Mouse (Mus musculus) limb, embryonic 12.5 days (tissue): ENCODE data around the gene Ankrd23. TPM values are rescaled to one million over a fixed set of nuclear protein-coding genes. Genes with fewer than 3 reads are reported as not detected.

Experiments
- ATAC-seq: fragments of 200-750 bp; cut with Nextera tagmentation; 2 replicates; pipeline ENCODE4 v1.8.0; 2017; ENCODE audit warnings: low read depth, moderate TSS enrichment; ENCODE audit not compliant: insufficient number of reproducible peaks, insufficient read depth, low FRiP score, low TSS enrichment
- H3K27ac ChIP-seq: fragments of 300-500 bp; sonication (generic); 2 replicates; pipeline ENCODE4 v1.5.1; 2016; ENCODE audit warnings: mild to moderate bottlenecking, moderate library complexity
- H3K27me3 ChIP-seq: fragments of 300-500 bp; sonication (generic); 2 replicates; pipeline ENCODE4 v1.6.1; 2016; ENCODE audit warnings: mild to moderate bottlenecking, moderate library complexity
- H3K36me3 ChIP-seq: fragments of 300-500 bp; sonication (generic); 2 replicates; pipeline ENCODE4 v1.6.1; 2016; ENCODE audit warnings: mild to moderate bottlenecking, moderate library complexity
- H3K4me1 ChIP-seq: fragments of 300-500 bp; sonication (generic); replicated peaks from 2 replicates; pipeline ENCODE4 v1.6.1; 2016
- H3K4me2 ChIP-seq: fragments of 300-500 bp; sonication (generic); 2 replicates; pipeline ENCODE4 v1.6.1; 2016; ENCODE audit warnings: mild to moderate bottlenecking, moderate library complexity
- H3K4me3 ChIP-seq: fragments of 300-500 bp; sonication (generic); replicated peaks from 2 replicates; pipeline ENCODE4 v1.5.1; 2016; ENCODE audit warnings: mild to moderate bottlenecking
- H3K9ac ChIP-seq: fragments of 300-500 bp; sonication (generic); replicated peaks from 2 replicates; pipeline ENCODE4 v1.6.1; 2016; ENCODE audit warnings: mild to moderate bottlenecking, moderate library complexity
- H3K9me3 ChIP-seq: fragments of 300-500 bp; sonication (generic); 2 replicates; pipeline ENCODE4 v1.6.1; 2016; ENCODE audit warnings: mild to moderate bottlenecking, moderate library complexity
- WGBS: fragments of 180-500 bp; shearing (Covaris S2); methylation state at CpG from one replicate; pipeline ENCODE4 v1.1.7; 2016; 5-methylcytosine and 5-hydroxymethylcytosine counted together
- polyA plus RNA-seq: library from polyadenylated mRNA; unstranded; fragments of >200 nt; fragmentation: Nextera tagmentation; extraction: Ambion mirVana; gene quantifications from 2 replicates; pipeline ENCODE4 v1.2.1, GENCODE M21; 2016

Ankrd23 gene
- polyA plus RNA-seq, 1 experiment from 2014 or later, result 19.0 TPM

GRCm38 (mm10) chr1:36573524-36573923 is 36.8 kb upstream of the Ankrd23 start:
- Histone ChIP-seq H3K9me3 (no peaks in the 10 kb centered on the region), H3K27ac (no peak overlapping the region), H3K4me1 (peaks cover 64% of the 10 kb centered on the region), H3K4me3 (no peak overlapping the region), H3K9ac (no peak overlapping the region), H3K27me3 (no peaks in the 10 kb centered on the region), H3K4me2 (no peak overlapping the region), H3K36me3 (no peaks in the 10 kb centered on the region)
- ATAC-seq, result no peak
- WGBS, result 76% methylated on average over 8 of the region's 8 CpGs

DNA sequence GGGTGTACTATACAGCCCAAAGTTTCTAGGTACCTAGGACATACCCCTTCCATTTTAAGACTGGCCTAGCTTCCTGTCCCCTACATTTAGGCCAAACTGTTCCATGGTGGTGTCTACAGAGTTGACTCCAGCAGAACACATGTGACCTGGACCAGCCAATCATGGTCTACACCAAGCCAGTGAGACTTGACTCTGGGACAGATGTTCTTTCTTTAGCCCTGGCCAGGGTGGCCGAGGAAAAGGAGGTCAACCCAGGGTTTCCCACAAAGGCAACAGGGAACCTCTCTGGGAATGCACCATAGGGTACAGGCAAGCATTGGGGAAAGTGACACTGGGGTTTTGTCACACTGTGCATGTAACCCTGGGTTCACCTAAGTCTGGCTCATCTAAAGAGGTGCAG is 36.0 kb upstream of the Ankrd23 start:
- 54% methylated on average over 1 of the region's 1 CpGs for WGBS
- no peak for ATAC-seq
- H3K4me1 ChIP-seq, result peaks cover 72% of the 10 kb centered on the region
- H3K9ac ChIP-seq, result no peak overlapping the region
- no peak overlapping the region for H3K4me2 ChIP-seq
- no peaks in the 10 kb centered on the region for H3K9me3 ChIP-seq
- H3K27me3 ChIP-seq, result no peaks in the 10 kb centered on the region
- H3K36me3 ChIP-seq, result no peaks in the 10 kb centered on the region
- no peak overlapping the region for H3K4me3 ChIP-seq
- no peak overlapping the region for H3K27ac ChIP-seq

DNA sequence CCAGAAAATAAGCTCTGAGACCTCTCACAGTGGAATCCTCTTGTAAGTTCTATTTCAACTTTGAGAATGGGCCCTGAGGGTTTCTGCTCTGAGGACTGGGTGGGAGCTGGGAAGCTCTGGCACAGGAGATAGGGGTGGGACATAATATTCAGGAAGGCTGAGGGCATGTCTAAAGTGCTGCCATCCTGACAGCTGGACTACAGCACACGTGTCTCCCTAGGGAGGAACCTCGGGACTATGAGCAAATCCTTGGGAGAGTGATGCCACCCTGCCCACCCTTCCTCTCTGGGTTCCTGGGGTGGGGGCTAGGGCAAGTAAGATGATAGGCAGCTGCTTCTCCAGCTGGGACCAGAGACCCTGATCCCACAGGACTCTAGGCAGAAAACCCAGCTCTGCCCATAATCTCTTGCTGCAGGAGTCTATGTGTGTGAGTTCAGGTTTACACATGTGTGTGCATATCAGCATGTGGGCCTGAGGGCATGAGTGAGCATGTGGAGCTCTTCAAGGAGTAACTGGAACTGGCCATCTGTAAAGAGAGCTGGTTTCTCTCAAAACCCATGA is 35.5 kb upstream of the Ankrd23 start:
- H3K36me3 ChIP-seq, result no peaks in the 10 kb centered on the region
- H3K27me3 ChIP-seq, result no peaks in the 10 kb centered on the region
- 0 out of 2 replicates have a peak overlapping the region, but pooled peaks have one; percentile 23 for H3K27ac ChIP-seq
- no peak overlapping the region for H3K4me3 ChIP-seq
- H3K9me3 ChIP-seq, result no peaks in the 10 kb centered on the region
- H3K4me2 ChIP-seq, result no peak overlapping the region
- WGBS, result 80% methylated on average over 2 of the region's 2 CpGs
- H3K4me1 ChIP-seq, result peaks cover 72% of the 10 kb centered on the region
- H3K9ac ChIP-seq, result no peak overlapping the region
- ATAC-seq, result no peak

GRCm38 (mm10) chr1:36571627-36572026 is 34.9 kb upstream of the Ankrd23 start:
- no peak overlapping the region for H3K9ac ChIP-seq
- H3K4me3 ChIP-seq, result no peak overlapping the region
- no peaks in the 10 kb centered on the region for H3K9me3 ChIP-seq
- no peaks in the 10 kb centered on the region for H3K36me3 ChIP-seq
- no peaks in the 10 kb centered on the region for H3K27me3 ChIP-seq
- no peak overlapping the region for H3K4me2 ChIP-seq
- H3K4me1 ChIP-seq, result peaks cover 72% of the 10 kb centered on the region
- 39% methylated on average over 6 of the region's 6 CpGs for WGBS
- H3K27ac ChIP-seq, result 0 out of 2 replicates have a peak overlapping the region, but pooled peaks have one; percentile 23
- ATAC-seq, result no peak

GRCm38 (mm10) chr1:36570320-36570719 is 33.6 kb upstream of the Ankrd23 start:
- Histone ChIP-seq H3K36me3 (no peaks in the 10 kb centered on the region), H3K9me3 (no peaks in the 10 kb centered on the region), H3K9ac (no peak overlapping the region), H3K4me2 (no peak overlapping the region), H3K27ac (no peak overlapping the region), H3K4me1 (peaks cover 68% of the 10 kb centered on the region), H3K4me3 (no peak overlapping the region), H3K27me3 (no peaks in the 10 kb centered on the region)
- no peak for ATAC-seq
- 89% methylated on average over 5 of the region's 5 CpGs for WGBS

DNA sequence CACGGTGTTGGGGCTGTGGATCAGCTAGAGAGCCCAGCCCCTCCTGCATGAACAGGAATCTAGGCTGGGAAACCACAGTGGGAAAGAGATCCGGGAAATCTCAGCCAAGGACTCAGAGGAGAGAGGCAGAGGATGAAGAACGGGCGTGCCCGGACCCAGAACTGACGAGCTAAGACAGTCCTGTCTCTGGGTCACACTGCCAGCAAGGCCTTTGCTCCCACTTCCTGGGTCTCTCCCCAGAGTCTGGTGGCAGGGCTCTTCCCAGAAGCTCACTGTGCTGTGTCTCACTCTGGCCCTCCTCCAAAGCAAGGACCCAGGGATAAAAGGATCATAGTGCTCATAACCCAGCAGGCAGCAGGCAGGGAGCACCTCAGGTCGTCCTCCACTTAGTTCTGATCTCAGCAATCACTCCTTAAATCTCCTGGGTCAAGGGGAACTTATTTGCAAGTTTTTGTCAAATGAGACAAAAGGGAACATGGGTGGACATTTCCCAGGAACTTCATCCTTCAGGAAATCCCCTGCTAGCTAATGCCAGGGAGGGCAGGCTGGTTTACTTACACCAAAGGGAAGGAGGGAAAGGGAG is 33.1 kb upstream of the Ankrd23 start:
- 48% methylated on average over 7 of the region's 7 CpGs for WGBS
- Histone ChIP-seq H3K36me3 (no peaks in the 10 kb centered on the region), H3K9me3 (no peaks in the 10 kb centered on the region), H3K27me3 (no peaks in the 10 kb centered on the region), H3K9ac (no peak overlapping the region), H3K4me1 (peaks cover 65% of the 10 kb centered on the region), H3K4me3 (no peak overlapping the region), H3K27ac (0 out of 2 replicates have a peak overlapping the region, but pooled peaks have one; percentile 4), H3K4me2 (no peak overlapping the region)
- no peak for ATAC-seq

GRCm38 (mm10) chr1:36568776-36569175 is 32.1 kb upstream of the Ankrd23 start:
- ATAC-seq, result no peak
- Histone ChIP-seq H3K4me3 (no peak overlapping the region), H3K36me3 (no peaks in the 10 kb centered on the region), H3K4me2 (no peak overlapping the region), H3K9ac (no peak overlapping the region), H3K4me1 (peaks cover 60% of the 10 kb centered on the region), H3K27me3 (no peaks in the 10 kb centered on the region), H3K9me3 (no peaks in the 10 kb centered on the region), H3K27ac (no peak overlapping the region)
- WGBS, result 75% methylated on average over 4 of the region's 4 CpGs

GRCm38 (mm10) chr1:36567818-36568603 is 31.3 kb upstream of the Ankrd23 start:
- Histone ChIP-seq H3K4me1 (peaks cover 62% of the 10 kb centered on the region), H3K36me3 (no peaks in the 10 kb centered on the region), H3K9ac (no peak overlapping the region), H3K4me3 (no peak overlapping the region), H3K27ac (no peak overlapping the region), H3K27me3 (no peaks in the 10 kb centered on the region), H3K4me2 (no peak overlapping the region), H3K9me3 (no peaks in the 10 kb centered on the region)
- ATAC-seq, result no peak
- WGBS, result 47% methylated on average over 21 of the region's 21 CpGs

- ATAC-seq, result no peak
- Histone ChIP-seq H3K4me3 (no peak overlapping the region), H3K27me3 (no peaks in the 10 kb centered on the region), H3K27ac (peak overlapping the region; percentile 66), H3K4me2 (no peak overlapping the region), H3K9ac (no peak overlapping the region), H3K4me1 (peaks cover 61% of the 10 kb centered on the region), H3K9me3 (no peaks in the 10 kb centered on the region), H3K36me3 (no peaks in the 10 kb centered on the region)
- 3% methylated on average over 2 of the region's 2 CpGs for WGBS
Measured at GRCm38 (mm10) chr1:36566425-36566824, 29.7 kb upstream of the Ankrd23 start.

DNA sequence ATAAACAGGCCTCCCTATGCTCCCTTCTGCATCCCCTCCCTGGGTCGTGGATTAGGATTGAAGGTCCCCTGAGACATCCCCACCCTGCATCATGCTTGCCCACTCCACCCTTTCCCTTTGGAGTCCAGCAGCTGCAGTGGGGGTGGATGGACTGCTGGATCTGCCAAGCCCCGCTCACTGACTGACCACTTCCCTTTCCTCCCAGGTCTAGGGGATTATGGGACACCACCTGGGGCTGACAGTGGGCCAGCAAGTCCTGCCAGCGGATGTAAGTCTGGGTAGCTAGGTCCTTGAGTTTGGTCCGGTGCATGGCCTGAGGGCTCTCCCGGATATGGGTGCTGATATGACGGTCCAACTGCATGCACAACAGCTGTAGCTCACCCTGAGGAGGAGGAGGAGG is 27.4 kb upstream of the Ankrd23 start:
- H3K9ac ChIP-seq, result no peak overlapping the region
- 80% methylated on average over 6 of the region's 6 CpGs for WGBS

GRCm38 (mm10) chr1:36563632-36564031 is 26.9 kb upstream of the Ankrd23 start:
- Histone ChIP-seq H3K4me3 (no peak overlapping the region), H3K27me3 (no peaks in the 10 kb centered on the region), H3K4me1 (peaks cover 65% of the 10 kb centered on the region), H3K9me3 (no peaks in the 10 kb centered on the region), H3K4me2 (no peak overlapping the region), H3K27ac (no peak overlapping the region), H3K36me3 (no peaks in the 10 kb centered on the region), H3K9ac (0 out of 2 replicates have a peak overlapping the region, but pooled peaks have one; percentile 18)
- 60% methylated on average over 4 of the region's 4 CpGs for WGBS
- no peak for ATAC-seq

More for the DNA sequence above, 27.4 kb upstream of the Ankrd23 start:
- Histone ChIP-seq H3K27me3 (no peaks in the 10 kb centered on the region), H3K27ac (no peak overlapping the region), H3K4me3 (no peak overlapping the region), H3K36me3 (no peaks in the 10 kb centered on the region), H3K4me2 (no peak overlapping the region), H3K4me1 (peaks cover 65% of the 10 kb centered on the region), H3K9me3 (no peaks in the 10 kb centered on the region)
- ATAC-seq, result no peak
